Mouse (Mus musculus): ENCODE results near the gene Phactr3. TPM values are rescaled to one million over a fixed set of nuclear protein-coding genes. Genes with fewer than 3 reads are reported as not detected.

The Phactr3 gene
- polyA plus RNA-seq, 1 experiment from 2014 or later: 3.8 TPM

DNA sequence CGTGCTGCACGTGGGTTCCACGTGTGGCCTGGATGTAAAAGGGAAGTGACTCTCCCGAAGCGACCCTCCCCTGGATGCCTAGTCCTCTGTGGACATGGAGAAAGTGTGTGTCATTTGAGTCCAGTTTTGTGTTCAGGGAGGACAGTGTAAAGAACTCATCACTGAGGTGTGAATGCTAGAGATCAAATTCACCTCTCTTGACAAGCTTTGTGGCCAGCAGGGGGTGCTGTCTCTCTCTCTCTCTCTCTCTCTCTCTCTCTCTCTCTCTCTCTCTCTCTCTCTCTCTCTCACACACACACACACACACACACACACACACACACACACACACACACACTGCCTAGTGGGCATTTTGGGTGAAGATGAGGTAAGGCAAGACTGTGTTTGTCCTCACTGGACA, 168.5 kb downstream of the Phactr3 start:
- Histone ChIP-seq H3K9me3 (no peaks in the 10 kb centered on the region), H3K36me3 (replicated peaks) (no peaks in the 10 kb centered on the region), H3K4me1 (no peaks in the 10 kb centered on the region), H3K4me3 (no peak overlapping the region), H3K27me3 (replicated peaks; ENCODE audit: low read depth, poor library complexity, severe bottlenecking) (no peaks in the 10 kb centered on the region), H3K27ac (replicated peaks) (no peak overlapping the region)
- DNase-seq (ENCODE audit: low spot score): peak; percentile 48
- WGBS: 83% methylated on average over 5 of the region's 5 CpGs

DNA sequence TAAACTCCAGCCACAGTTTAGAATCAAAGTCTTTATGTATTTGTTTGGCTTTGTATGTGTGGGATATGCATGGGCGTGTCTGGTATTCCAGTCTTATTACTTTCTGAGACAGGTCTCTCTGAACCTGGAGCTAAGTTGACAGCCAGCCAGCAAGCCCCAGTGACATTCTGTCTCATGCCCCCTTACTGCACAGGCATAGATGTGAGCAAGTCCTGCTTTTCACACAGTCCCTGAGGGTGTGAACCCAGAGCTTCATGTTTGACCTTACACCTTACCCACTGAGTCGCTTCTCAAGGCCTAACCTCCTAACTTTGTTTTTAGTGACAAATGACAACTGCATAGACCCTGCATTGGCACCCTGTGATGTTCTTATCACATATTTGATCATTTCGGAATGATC, 169.9 kb downstream of the Phactr3 start:
- WGBS: 79% methylated on average over 3 of the region's 3 CpGs

DNA sequence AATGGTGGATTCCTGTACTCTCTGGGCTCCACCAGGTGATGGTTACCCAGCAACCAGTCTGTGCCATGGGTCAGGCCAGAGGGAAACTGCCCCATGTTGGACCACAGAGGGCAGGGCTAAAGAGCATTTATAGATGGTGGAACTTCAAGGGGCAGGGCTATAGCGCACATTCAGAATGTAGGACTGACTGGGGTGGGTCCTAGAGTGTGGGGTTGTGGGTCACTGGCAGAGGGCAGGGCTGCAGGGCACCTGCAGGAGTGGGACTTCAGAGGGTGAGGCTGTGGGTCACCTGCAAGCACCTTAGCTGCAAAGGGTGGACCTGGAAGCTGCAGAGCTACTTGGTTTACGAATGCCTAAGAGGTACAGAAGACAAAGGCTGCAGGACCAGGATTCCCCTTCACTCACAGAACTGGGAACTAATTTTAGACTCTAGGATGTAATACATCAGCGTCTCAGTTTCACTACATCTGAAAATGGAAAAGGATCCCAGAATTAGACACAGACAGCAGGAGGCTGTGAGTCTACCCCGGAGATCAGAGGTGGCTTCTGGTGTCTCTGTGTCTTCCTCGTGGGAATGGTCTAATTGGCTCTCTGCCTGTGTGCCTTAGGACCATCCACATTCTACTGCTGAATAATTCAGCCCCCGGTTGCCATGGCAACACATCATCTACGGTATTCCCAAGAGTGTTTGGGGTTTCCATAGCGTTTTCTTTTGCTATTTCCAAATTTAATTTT, 184.8 kb downstream of the Phactr3 start:
- WGBS: 71% methylated on average over 8 of the region's 8 CpGs
- H3K4me1 ChIP-seq: peaks cover 13% of the 10 kb centered on the region
- no peak overlapping the region for H3K4me3 ChIP-seq
- no peaks in the 10 kb centered on the region for H3K9me3 ChIP-seq
- H3K27me3 ChIP-seq (replicated peaks; ENCODE audit: low read depth, poor library complexity, severe bottlenecking): no peaks in the 10 kb centered on the region
- no peak overlapping the region for H3K27ac ChIP-seq (replicated peaks)
- no peaks in the 10 kb centered on the region for H3K36me3 ChIP-seq (replicated peaks)
- peak; percentile 36 for DNase-seq (ENCODE audit: low spot score)

More for the DNA sequence above, 169.9 kb downstream of the Phactr3 start:
- no peak for DNase-seq (ENCODE audit: low spot score)
- no peak overlapping the region for H3K4me3 ChIP-seq
- H3K27me3 ChIP-seq (replicated peaks; ENCODE audit: low read depth, poor library complexity, severe bottlenecking): no peaks in the 10 kb centered on the region
- no peak overlapping the region for H3K27ac ChIP-seq (replicated peaks)
- no peaks in the 10 kb centered on the region for H3K4me1 ChIP-seq
- H3K36me3 ChIP-seq (replicated peaks): no peaks in the 10 kb centered on the region
- no peaks in the 10 kb centered on the region for H3K9me3 ChIP-seq

DNA sequence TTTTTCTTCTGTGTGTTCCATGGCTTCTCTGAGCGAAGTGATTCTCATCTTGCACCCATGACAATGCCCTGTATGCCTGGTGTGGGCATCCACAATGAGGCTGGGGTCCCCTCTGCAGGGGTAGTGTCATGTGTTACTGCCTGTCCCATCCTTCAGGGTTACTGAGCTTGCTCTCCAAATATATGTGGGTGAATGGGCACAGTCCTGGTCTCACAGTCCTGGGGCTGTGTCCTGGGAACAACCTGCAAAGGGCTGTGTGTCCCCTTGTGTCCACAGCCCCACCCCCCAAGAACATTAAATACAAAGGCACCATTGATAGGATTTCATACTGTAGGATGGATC, 185.4 kb downstream of the Phactr3 start:
- H3K4me3 ChIP-seq: no peak overlapping the region
- no peak for DNase-seq (ENCODE audit: low spot score)
- H3K27ac ChIP-seq (replicated peaks): no peak overlapping the region
- H3K27me3 ChIP-seq (replicated peaks; ENCODE audit: low read depth, poor library complexity, severe bottlenecking): no peaks in the 10 kb centered on the region
- WGBS: 56% methylated on average over 1 of the region's 1 CpGs
- peaks cover 13% of the 10 kb centered on the region for H3K4me1 ChIP-seq
- H3K36me3 ChIP-seq (replicated peaks): no peaks in the 10 kb centered on the region
- H3K9me3 ChIP-seq: no peaks in the 10 kb centered on the region

DNA sequence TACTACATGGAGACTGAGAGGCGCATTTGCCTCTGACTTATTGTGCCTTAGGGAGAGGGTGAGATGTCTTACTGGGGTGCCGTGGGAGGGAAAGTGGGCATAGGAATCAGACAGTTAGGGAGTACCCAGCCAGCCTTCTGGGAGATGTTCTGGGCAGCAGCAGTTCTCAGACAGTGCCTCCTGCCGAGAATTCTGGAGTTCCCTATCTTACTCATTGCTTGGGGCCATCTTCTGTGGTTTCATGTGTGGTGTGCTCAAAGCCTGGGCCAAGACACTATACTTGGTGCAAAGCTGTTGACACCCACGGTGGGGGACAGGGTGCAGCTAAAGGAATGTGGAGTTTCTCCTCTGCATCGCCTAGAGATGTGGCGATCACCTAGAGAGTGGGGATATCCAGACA, 185.9 kb downstream of the Phactr3 start:
- no peak overlapping the region for H3K4me3 ChIP-seq
- H3K27ac ChIP-seq (replicated peaks): no peak overlapping the region
- no peaks in the 10 kb centered on the region for H3K36me3 ChIP-seq (replicated peaks)
- WGBS: 85% methylated on average over 6 of the region's 6 CpGs
- H3K27me3 ChIP-seq (replicated peaks; ENCODE audit: low read depth, poor library complexity, severe bottlenecking): no peaks in the 10 kb centered on the region
- peaks cover 13% of the 10 kb centered on the region for H3K4me1 ChIP-seq
- H3K9me3 ChIP-seq: no peaks in the 10 kb centered on the region
- DNase-seq (ENCODE audit: low spot score): no peak

DNA sequence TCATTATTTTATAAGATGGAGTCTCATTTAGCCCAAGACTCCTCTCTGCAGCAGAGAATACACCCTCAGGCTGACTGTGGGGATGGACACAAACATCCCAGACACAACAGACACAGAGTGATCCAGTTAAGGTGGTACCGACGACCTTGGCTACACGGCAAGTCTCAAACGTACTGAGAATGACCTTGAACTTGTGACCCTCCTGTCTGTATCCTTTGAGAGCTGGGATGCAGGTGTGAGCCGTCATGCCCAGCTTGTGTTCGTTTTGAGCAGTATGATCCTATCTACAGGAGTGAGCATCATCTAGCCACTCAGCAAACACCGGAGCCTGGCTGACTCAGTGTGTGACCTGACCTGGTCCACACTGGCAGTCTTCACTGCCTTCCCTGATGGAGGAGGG, 194.8 kb downstream of the Phactr3 start:
- DNase-seq (ENCODE audit: low spot score): no peak
- no peaks in the 10 kb centered on the region for H3K27me3 ChIP-seq (replicated peaks; ENCODE audit: low read depth, poor library complexity, severe bottlenecking)
- no peak overlapping the region for H3K27ac ChIP-seq (replicated peaks)
- no peaks in the 10 kb centered on the region for H3K4me1 ChIP-seq
- H3K9me3 ChIP-seq: no peaks in the 10 kb centered on the region
- no peak overlapping the region for H3K4me3 ChIP-seq
- 80% methylated on average over 7 of the region's 7 CpGs for WGBS
- H3K36me3 ChIP-seq (replicated peaks): no peaks in the 10 kb centered on the region

DNA sequence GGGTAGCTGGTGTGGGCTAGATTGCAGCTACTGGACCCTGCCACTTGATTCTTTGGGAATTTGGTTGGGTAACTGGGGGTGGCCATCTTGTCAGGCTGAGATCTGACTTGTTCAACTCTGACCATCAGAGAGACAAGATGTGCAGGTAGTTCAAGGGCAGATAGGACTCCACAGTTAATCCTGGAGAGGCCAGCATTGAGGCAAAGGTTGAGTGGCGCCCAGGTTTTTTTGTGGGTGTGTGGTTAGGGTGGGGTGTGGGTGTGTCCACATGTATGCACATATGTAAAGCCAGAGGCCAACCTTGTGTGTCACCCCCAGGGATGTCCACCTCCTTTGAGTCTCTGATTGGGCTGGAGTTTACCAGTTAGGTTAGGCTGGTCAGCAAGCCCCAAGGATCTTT, 197.5 kb downstream of the Phactr3 start:
- H3K9me3 ChIP-seq: no peaks in the 10 kb centered on the region
- no peak overlapping the region for H3K4me3 ChIP-seq
- no peaks in the 10 kb centered on the region for H3K27me3 ChIP-seq (replicated peaks; ENCODE audit: low read depth, poor library complexity, severe bottlenecking)
- H3K4me1 ChIP-seq: no peaks in the 10 kb centered on the region
- H3K36me3 ChIP-seq (replicated peaks): no peaks in the 10 kb centered on the region
- DNase-seq (ENCODE audit: low spot score): no peak
- H3K27ac ChIP-seq (replicated peaks): no peak overlapping the region
- 79% methylated on average over 1 of the region's 1 CpGs for WGBS

DNA sequence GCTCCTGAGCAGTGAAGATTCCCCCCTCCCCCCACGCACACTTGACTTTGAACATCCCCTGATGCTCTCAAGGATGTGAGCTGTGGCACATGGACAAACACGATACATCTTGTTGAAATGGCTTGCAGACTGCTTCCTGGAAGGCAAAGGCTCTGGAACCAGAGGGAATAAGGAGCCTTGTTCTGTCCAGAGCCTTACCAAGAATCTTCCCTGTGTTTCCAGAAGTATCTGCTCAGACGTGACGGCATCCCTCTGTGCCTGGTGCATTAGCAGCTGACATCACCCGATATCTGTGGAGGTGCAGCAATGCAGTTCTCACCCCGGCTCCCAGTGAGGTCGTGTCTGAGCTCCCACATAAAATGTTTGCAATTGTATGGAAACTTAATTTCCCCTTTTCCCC, 201.0 kb downstream of the Phactr3 start:
- WGBS: 87% methylated on average over 7 of the region's 7 CpGs
- H3K36me3 ChIP-seq (replicated peaks): no peaks in the 10 kb centered on the region
- no peak for DNase-seq (ENCODE audit: low spot score)
- no peaks in the 10 kb centered on the region for H3K9me3 ChIP-seq
- no peaks in the 10 kb centered on the region for H3K27me3 ChIP-seq (replicated peaks; ENCODE audit: low read depth, poor library complexity, severe bottlenecking)
- no peak overlapping the region for H3K27ac ChIP-seq (replicated peaks)
- no peak overlapping the region for H3K4me3 ChIP-seq
- no peaks in the 10 kb centered on the region for H3K4me1 ChIP-seq

DNA sequence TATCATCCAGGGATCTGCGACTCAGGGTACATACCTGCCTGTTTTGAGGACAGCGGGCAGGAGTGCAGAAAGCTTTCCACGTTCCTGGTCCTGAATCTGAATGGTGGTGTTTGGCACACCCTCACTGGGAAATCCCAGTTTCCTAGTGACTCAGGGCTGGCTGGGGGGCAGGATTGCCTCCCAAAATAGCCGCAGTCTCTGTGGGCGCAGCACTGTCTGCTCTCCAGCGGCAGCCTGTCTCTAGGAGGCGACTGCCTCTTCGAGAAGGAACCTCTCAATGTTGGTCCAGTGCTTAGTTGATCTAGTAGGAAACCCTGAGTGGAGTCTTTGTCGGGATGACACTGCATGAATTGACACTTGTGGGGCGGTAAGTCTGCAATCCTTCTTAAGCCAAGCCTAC, 202.5 kb downstream of the Phactr3 start:
- Histone ChIP-seq H3K27ac (replicated peaks) (no peak overlapping the region), H3K9me3 (no peaks in the 10 kb centered on the region), H3K4me3 (no peak overlapping the region), H3K27me3 (replicated peaks; ENCODE audit: low read depth, poor library complexity, severe bottlenecking) (no peaks in the 10 kb centered on the region), H3K4me1 (no peaks in the 10 kb centered on the region), H3K36me3 (replicated peaks) (no peaks in the 10 kb centered on the region)
- 87% methylated on average over 10 of the region's 10 CpGs for WGBS
- peak; percentile 6 for DNase-seq (ENCODE audit: low spot score)

DNA sequence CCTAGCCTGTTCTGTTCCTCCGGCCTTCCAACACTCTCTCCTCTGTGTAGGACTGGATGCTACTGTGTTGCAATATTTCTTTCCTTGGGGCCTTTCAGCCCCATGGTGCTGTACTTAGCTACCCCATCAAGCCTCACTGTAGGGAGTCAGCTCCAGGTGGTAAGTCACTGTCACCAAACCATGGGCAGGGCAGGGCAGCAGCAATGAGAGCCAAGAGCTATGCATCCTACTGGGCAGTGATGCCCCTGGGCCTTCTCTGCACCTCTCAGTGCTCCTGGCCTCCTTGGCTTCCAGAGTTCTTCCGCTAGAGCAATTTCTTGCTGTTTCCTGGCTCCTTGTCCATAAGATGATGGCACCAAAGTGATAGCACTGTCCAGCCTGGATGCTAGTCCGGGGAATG, 205.6 kb downstream of the Phactr3 start:
- DNase-seq (ENCODE audit: low spot score): no peak
- no peaks in the 10 kb centered on the region for H3K9me3 ChIP-seq
- WGBS: 92% methylated on average over 3 of the region's 3 CpGs
- no peak overlapping the region for H3K4me3 ChIP-seq
- H3K27ac ChIP-seq (replicated peaks): no peak overlapping the region
- H3K4me1 ChIP-seq: peaks cover 19% of the 10 kb centered on the region
- H3K27me3 ChIP-seq (replicated peaks; ENCODE audit: low read depth, poor library complexity, severe bottlenecking): no peaks in the 10 kb centered on the region
- no peaks in the 10 kb centered on the region for H3K36me3 ChIP-seq (replicated peaks)

DNA sequence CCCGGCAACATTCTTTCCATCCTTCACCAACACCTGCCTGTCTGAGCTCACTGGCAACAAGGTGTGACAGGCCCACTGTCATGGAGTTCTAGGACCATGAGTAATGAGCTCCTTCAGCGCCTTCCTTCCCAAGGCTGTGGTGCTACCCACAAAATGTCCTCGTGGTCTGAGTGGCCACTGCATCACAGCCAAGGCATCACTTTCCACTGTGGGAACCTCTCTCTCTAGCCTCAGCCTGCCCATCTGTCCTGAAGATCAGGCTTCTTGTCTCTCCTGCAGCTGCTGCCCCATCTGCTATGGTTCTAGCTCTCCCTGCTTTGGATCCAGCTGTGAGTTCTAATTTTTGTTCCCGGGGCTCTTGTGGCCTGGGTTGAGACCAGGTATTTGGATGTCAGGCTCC, 206.0 kb downstream of the Phactr3 start:
- 82% methylated on average over 4 of the region's 4 CpGs for WGBS
- Histone ChIP-seq H3K27ac (replicated peaks) (no peak overlapping the region), H3K4me3 (no peak overlapping the region), H3K9me3 (no peaks in the 10 kb centered on the region), H3K36me3 (replicated peaks) (no peaks in the 10 kb centered on the region), H3K4me1 (peaks cover 19% of the 10 kb centered on the region), H3K27me3 (replicated peaks; ENCODE audit: low read depth, poor library complexity, severe bottlenecking) (no peaks in the 10 kb centered on the region)
- peak; percentile 3 for DNase-seq (ENCODE audit: low spot score)

DNA sequence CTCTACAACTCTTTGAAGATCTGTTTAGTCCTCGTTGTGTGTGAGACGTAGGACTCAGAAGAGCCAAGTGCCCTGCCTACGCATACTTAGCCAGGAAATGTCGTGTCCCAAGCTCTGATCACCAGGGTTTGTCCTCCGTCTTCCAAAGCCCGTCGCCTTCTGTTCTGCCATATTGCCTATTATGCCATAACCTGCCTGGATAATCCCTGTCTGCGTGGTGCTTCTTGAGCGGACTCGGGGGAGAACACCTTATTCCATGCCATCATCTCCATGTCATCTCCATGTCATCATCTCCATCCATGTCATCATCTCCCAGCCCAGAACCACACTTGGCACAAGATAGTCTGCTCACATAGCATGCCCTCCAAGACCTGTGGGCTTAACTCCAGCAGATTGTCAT, 207.3 kb downstream of the Phactr3 start:
- 93% methylated on average over 10 of the region's 10 CpGs for WGBS
- Histone ChIP-seq H3K27me3 (replicated peaks; ENCODE audit: low read depth, poor library complexity, severe bottlenecking) (no peaks in the 10 kb centered on the region), H3K9me3 (no peaks in the 10 kb centered on the region), H3K4me1 (peaks cover 19% of the 10 kb centered on the region), H3K36me3 (replicated peaks) (no peaks in the 10 kb centered on the region), H3K4me3 (no peak overlapping the region), H3K27ac (replicated peaks) (no peak overlapping the region)
- DNase-seq (ENCODE audit: low spot score): peak; percentile 6

DNA sequence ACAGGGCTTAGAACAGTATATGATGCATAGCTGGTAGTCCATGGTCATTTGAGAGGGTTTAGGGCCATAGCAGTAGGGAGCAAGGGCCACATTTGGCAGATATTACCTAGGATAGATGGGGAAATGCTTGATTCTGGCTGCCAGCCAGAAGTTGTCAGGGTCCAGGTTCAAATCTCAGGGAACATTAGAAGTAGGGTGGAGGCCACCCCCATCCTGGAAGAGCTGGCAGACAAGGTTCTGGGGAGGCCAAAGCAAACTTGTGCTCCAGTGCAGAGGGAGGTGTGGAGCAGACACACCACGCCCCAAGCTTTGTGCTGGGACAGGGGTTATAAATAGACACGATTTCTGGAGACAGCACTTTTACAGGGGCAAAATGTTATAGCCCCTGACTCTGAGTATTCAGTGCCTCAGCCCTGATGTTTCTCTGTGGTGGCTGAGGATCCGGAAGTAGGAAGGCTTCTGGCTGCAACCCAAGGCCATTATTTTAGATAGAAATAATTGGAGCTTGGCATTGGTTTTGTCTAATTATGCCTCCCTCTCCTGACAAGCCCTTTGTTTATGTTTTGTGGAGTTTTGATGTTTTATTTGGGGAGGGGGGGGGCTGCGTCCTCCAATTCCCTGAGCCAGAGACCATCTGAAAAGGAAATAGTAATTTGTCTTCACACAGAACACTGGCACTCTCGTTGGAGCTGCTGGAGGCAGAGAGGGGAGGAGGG, 208.1 kb downstream of the Phactr3 start:
- peak; percentile 6 for DNase-seq (ENCODE audit: low spot score)
- no peak overlapping the region for H3K27ac ChIP-seq (replicated peaks)
- 35% methylated on average over 5 of the region's 5 CpGs for WGBS
- H3K36me3 ChIP-seq (replicated peaks): no peaks in the 10 kb centered on the region
- no peaks in the 10 kb centered on the region for H3K9me3 ChIP-seq
- H3K4me1 ChIP-seq: peaks cover 19% of the 10 kb centered on the region
- H3K27me3 ChIP-seq (replicated peaks; ENCODE audit: low read depth, poor library complexity, severe bottlenecking): no peaks in the 10 kb centered on the region
- peak overlapping the region; percentile 1; the same call in 1 of the 2 replicates for H3K4me3 ChIP-seq

Data from embryonic facial prominence, embryonic 10.5 days (tissue).